Mouse (Mus musculus) central nervous system, embryonic 11.5 days (tissue): Measurements from ENCODE around the gene Clic3. TPM values are rescaled to one million over a fixed set of nuclear protein-coding genes. Genes with fewer than 3 reads are reported as not detected.

Experiments used
- polyA plus RNA-seq: library from polyadenylated mRNA; depleted of rRNA; stranded (reverse); fragments of >200 nt; gene quantifications from 2 replicates; pipeline ENCODE4 v1.2.3, GENCODE M21; 2012; rRNA removed

Gene Clic3
- 0.16 and 0.36 TPM in 2 replicates for polyA plus RNA-seq

DNA sequence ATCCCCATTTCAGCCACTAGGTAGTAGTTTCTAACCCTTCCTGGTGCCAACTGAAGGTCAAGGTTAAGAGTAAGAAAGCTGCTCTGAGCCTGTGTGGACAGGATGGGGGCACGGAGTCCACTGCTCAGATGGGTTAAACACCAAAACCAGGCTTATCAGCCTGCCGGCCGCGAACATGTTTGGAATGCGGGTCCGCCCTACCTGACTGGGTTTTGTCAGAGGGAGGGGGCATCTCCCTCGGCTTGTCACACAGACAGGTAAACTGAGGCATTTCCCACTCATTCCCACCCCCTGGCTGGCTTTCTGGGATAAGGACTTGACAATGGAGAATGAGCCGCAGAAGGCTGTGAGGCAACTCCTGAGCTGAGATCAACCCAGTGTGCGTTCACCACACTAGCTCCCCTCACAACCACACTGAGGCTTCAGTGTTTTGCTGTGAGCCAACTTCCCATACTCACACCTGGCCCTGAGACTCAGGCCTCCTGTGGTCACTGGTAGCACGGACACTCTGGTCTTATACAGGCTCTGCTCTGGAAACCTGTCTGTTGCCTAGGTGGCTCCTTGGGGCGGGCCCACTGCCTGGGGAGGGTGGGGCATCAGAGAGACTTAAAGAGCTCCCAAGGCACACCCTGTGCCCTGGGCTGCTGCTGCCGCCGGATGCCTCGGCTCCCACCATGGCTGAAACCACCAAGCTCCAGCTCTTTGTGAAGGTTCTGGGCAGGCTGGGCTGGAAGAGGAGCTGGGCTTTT lies at the start of gene Clic3:
Gene Clic3, plus strand, starts transcription at position 634 of the 749 bp plus-strand sequence.

GRCm38 (mm10) chr2:25422587-25423410 lies 33.8 kb upstream of the Clic3 start, which contains the start of gene Fut7:
Fut7 (plus strand) TSS chr2:25423267.

DNA sequence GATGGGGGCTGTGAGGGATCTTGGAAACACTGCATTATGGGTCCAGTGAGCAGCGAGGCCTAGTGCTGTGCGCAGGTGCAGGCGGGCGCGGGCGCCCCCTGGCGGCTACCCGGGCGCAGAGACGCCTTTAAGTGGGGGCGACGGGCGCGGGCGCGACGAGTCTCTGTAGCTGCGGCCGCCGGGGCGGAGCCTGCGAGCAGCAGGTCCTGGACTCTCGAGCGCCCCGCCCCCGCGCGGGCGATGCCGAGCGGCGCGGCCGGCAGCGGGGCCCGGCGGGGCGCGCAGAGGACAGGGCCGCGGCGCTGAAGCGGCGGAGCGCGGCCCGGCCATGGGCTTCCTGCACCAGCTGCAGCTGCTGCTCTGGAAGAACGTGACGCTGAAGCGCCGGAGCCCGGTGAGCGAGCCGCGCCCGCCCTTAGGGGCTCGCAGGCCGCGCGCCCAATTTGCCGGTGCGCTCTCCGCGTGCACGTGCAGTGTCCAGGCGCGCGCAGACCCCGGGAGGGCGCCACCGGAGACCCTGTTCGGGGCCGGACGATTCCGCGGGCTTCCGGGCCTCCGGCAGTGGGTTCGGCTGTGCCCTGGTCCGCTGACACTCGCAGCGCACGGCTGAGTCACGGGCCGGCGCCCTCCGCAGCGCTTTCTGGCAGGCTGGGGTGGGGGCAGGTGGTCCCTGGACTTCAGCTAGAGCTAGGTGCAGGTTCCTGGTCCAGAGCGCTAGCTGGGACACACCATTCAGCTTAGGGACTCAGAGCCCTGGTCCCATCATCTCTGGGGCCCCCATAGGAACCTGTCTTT lies 28.0 kb upstream of the Clic3 start, which contains the start of gene Abca2:
Gene Abca2, plus strand, starts transcription at position 262 of the 795 bp plus-strand sequence.

DNA sequence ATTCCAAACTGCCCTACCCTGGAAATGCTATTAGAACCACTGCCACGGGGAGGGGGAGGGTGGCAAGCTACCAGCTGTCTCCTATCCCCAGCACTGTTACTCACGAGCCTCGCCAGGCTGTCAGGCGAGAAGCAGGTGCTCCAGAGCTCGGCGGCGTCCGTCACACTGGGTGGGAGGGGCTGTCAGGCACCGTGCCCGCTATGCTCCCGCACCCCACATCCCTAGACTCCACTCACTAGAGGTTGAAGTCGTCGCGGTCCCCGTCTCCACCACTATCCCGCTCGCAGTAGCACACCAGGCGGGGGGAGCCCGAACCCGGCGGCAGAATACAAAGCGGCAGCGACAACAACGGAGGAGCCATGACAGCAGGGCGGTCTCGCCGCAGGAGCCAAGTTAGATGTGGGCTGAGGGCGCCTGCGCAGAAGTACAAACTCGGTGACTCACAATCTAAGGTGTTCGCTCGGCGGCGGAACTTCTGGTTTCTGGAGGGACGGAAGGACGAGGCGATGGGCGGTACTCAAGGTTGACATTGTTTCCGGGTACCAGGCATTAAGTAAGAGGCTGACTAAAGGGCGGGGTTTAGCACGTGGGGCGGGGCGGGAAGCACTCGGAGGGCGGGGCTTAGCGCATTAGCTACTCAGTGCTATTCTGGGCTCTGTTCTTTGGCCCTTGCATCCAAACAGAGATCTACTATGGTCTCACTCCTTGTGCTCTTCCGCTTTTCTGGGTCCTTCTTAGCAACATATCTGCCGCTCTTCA lies 4.1 kb downstream of the Clic3 start, which contains the start of gene Paxx:
Gene Paxx, minus strand, starts transcription at position 544 of the 759 bp plus-strand sequence.

GRCm38 (mm10) chr2:25469969-25470368 lies 13.3 kb downstream of the Clic3 start, which contains the start of gene Ptgds:
Ptgds (minus strand) TSS chr2:25470046.

DNA sequence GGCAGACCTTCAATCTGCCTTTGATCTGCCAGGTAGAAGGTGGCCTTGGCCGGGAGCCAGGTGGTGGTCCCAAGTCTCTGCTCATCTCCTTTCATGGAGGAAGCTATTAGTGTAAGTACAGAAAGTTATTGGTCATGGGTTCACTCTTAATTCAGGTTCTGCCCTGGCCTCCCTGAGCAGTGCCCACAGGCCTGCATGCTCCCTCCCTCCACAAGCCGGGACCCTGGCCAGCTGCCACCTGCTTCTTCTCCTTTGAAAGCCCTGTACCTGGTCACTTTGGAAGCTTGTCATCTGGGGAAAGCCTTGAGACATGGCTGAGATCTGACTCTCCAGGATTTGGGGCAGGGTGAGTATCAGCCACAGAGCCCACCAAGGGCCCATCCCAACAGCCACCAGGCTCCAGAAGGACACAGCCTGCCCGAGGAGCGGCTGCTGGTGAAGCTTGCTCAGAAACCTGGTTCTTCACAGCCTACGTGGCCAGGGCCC lies 36.9 kb downstream of the Clic3 start, which contains the start of gene Lcn12:
Gene Lcn12, minus strand, starts transcription at position 436 of the 486 bp plus-strand sequence.

DNA sequence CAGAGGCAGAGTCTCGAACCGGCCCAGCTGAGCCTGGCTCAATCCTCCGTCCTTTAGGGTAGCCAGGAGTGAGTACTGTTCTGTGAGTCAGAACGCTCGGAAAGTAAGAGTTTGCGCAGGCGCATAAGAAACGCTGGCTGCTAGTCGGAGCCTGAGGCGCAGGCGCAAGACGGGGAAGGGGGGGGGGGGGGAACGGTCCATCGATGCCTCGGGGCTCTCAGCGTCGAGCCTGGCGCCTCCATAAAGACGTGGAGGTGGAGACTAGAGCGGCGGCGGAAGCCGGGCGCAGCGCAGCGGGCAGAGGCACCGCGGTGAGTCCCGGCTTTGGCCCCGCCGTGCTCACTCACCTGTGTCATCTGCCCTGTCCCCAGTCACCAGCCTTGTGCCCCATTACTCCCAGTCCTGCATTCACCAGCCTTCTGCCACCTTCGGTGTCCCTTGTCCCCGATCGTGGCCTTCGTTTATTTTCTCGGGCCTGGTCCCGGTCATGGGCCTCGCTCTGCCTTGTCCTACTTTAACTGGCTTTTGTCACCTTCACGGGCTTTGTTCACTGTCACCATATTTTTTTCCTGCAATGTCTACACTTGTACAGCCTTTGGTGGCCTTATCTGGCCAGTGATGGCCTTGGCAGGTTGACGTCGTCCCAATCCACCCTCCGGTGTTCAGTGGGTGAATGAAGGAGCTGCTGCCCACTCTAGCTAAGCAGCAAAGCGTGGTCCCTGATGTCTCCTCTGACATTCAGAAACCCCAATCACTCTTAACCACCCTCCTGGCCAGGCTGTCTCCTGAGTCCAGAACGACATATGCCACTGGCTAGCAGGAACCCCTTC lies 44.2 kb downstream of the Clic3 start, which contains the start of gene Fbxw5:
Gene Fbxw5, plus strand, starts transcription at position 175 of the 830 bp plus-strand sequence.

DNA sequence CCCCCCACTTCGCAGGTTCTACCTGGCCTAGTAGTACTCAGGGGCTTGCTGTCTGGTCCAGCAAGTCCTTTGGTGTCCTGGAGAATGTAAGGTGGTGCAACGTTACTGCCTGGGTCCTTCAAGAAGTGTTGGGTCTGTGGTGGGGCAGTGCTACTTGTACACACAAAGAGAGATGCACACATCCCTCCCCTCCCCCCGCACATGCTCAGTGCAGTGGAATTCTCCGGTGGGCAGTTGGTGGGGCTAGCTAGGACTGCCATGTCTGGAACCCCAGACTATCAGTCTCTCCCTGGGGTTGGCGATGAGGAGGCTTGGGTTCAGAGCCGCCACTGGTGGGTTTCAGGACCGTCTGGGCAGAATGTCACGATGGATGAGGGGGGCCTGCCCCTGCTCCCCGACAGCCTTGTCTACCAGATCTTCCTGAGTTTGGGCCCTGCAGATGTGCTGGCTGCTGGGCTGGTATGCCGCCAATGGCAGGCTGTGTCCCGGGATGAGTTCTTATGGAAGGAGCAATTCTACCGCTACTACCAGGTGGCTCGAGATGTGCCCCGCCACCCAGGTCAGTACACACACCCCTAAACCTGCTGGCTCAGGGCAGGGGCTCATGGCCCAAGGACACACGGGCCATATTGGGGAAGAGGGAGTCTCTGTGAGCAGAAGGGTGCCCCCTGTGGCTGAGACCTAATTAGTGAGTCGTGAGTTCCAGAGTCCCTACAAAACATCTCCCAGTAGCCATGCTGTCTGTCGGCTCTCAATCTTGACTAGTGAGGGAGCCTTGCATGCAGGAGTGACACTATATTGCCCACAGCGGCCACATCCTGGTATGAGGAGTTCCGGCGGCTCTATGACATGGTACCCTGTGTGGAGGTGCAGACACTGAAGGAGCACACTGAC lies 45.2 kb downstream of the Clic3 start, which contains the start of gene C8g:
Gene C8g, minus strand, starts transcription at position 127 of the 894 bp plus-strand sequence.

Other genes with a start within 250 kb of the Clic3 start
- gene Nelfb, start 245.3 kb upstream of the Clic3 start, polyA plus RNA-seq, result 76.7 and 116 TPM in 2 replicates
- not detected in 2 replicates for gene Stpg3, start 242.2 kb upstream of the Clic3 start, polyA plus RNA-seq
- gene Fam166a, start 238.1 kb upstream of the Clic3 start, polyA plus RNA-seq, result 0.14 TPM in 1 of 2 replicates, not detected in the other
- 438 and 534 TPM in 2 replicates for gene Tubb4b, start 232.1 kb upstream of the Clic3 start, polyA plus RNA-seq
- gene Slc34a3, start 222.5 kb upstream of the Clic3 start, polyA plus RNA-seq, result 0.04 TPM in 1 of 2 replicates, not detected in the other
- 0.02 TPM in 1 of 2 replicates, not detected in the other for gene Rnf224, start 220.1 kb upstream of the Clic3 start, polyA plus RNA-seq
- gene Rnf208, start 214.6 kb upstream of the Clic3 start, polyA plus RNA-seq, result 25.3 and 26.0 TPM in 2 replicates
- 0.16 TPM in 1 of 2 replicates, not detected in the other for gene Cysrt1, start 214.4 kb upstream of the Clic3 start, polyA plus RNA-seq
- 8.1 and 14.5 TPM in 2 replicates for gene AL732309.1, start 210.0 kb upstream of the Clic3 start, polyA plus RNA-seq
- gene Tmem203, start 201.4 kb upstream of the Clic3 start, polyA plus RNA-seq, result 22.0 and 23.7 TPM in 2 replicates
- gene Tprn, start 194.2 kb upstream of the Clic3 start, polyA plus RNA-seq, result 4.1 and 4.2 TPM in 2 replicates
- gene Ssna1, start 184.4 kb upstream of the Clic3 start, polyA plus RNA-seq, result 131 and 133 TPM in 2 replicates
- gene Anapc2, start 184.4 kb upstream of the Clic3 start, polyA plus RNA-seq, result 106 and 109 TPM in 2 replicates
- not detected in 2 replicates for gene Tmem210, start 168.7 kb upstream of the Clic3 start, polyA plus RNA-seq
- gene Lrrc26, start 166.9 kb upstream of the Clic3 start, polyA plus RNA-seq, result not detected in 2 replicates
- gene Grin1, start 137.7 kb upstream of the Clic3 start, polyA plus RNA-seq, result 1.6 and 2.0 TPM in 2 replicates
- gene Man1b1, start 124.5 kb upstream of the Clic3 start, polyA plus RNA-seq, result 29.2 and 34.9 TPM in 2 replicates
- gene Dpp7, start 100.5 kb upstream of the Clic3 start, polyA plus RNA-seq, result 22.1 and 29.3 TPM in 2 replicates
- 2.9 and 5.3 TPM in 2 replicates for gene Uap1l1, start 91.2 kb upstream of the Clic3 start, polyA plus RNA-seq
- gene Sapcd2, start 84.5 kb upstream of the Clic3 start, polyA plus RNA-seq, result 64.9 and 72.9 TPM in 2 replicates
- 0.11 and 0.17 TPM in 2 replicates for gene Entpd2, start 61.0 kb upstream of the Clic3 start, polyA plus RNA-seq
- 146 and 170 TPM in 2 replicates for gene Npdc1, start 57.5 kb upstream of the Clic3 start, polyA plus RNA-seq
- 0.06 and 0.31 TPM in 2 replicates for gene Fut7, start 33.6 kb upstream of the Clic3 start, polyA plus RNA-seq
- 15.7 and 15.9 TPM in 2 replicates for gene Abca2, start 28.1 kb upstream of the Clic3 start, polyA plus RNA-seq
- gene Paxx, start 4.3 kb downstream of the Clic3 start, polyA plus RNA-seq, result 23.7 and 35.7 TPM in 2 replicates
- 0.34 and 0.41 TPM in 2 replicates for gene Ptgds, start 13.2 kb downstream of the Clic3 start, polyA plus RNA-seq
- gene Lcn12, start 37.1 kb downstream of the Clic3 start, polyA plus RNA-seq, result not detected in 2 replicates
- 27.8 and 30.7 TPM in 2 replicates for gene Fbxw5, start 43.9 kb downstream of the Clic3 start, polyA plus RNA-seq
- gene C8g, start 44.9 kb downstream of the Clic3 start, polyA plus RNA-seq, result 3.8 and 4.0 TPM in 2 replicates
- 16.0 and 18.2 TPM in 2 replicates for gene Traf2, start 90.1 kb downstream of the Clic3 start, polyA plus RNA-seq
- 165 and 237 TPM in 2 replicates for gene Edf1, start 101.0 kb downstream of the Clic3 start, polyA plus RNA-seq
- 8.2 and 8.8 TPM in 2 replicates for gene Mamdc4, start 118.0 kb downstream of the Clic3 start, polyA plus RNA-seq
- gene Phpt1, start 118.4 kb downstream of the Clic3 start, polyA plus RNA-seq, result 154 and 192 TPM in 2 replicates
- gene Ajm1, start 124.9 kb downstream of the Clic3 start, polyA plus RNA-seq, result 1.2 and 1.4 TPM in 2 replicates
- 88.7 and 111 TPM in 2 replicates for gene Rabl6, start 151.7 kb downstream of the Clic3 start, polyA plus RNA-seq
- not detected in 2 replicates for gene Ccdc183, start 160.8 kb downstream of the Clic3 start, polyA plus RNA-seq
- 9.4 and 18.8 TPM in 2 replicates for gene Tmem141, start 165.2 kb downstream of the Clic3 start, polyA plus RNA-seq
- 1.5 and 3.7 TPM in 2 replicates for gene Fcna, start 171.2 kb downstream of the Clic3 start, polyA plus RNA-seq
- not detected in 2 replicates for gene Lcn8, start 196.3 kb downstream of the Clic3 start, polyA plus RNA-seq
- not detected in 2 replicates for gene Lcn5, start 201.1 kb downstream of the Clic3 start, polyA plus RNA-seq
- not detected in 2 replicates for gene Lcn6, start 219.9 kb downstream of the Clic3 start, polyA plus RNA-seq
- gene Lcn10, start 225.9 kb downstream of the Clic3 start, polyA plus RNA-seq, result not detected in 2 replicates
- gene Obp2a, start 243.2 kb downstream of the Clic3 start, polyA plus RNA-seq, result not detected in 2 replicates
- gene Bmyc, start 249.9 kb downstream of the Clic3 start, polyA plus RNA-seq, result 37.1 and 43.2 TPM in 2 replicates